Mouse (Mus musculus) forelimb bud, embryonic 11.5 days (tissue): ENCODE data around the gene Snx7.
A peak's percentile ranks its signal among the peaks of the same experiment; 100 is the strongest.

Source experiments
- DNase-seq: peaks from one replicate; pipeline ENCODE4 v3.0.0-alpha.2; 2012; ENCODE audit warnings: low read depth, low spot score

Snx7 gene

DNA sequence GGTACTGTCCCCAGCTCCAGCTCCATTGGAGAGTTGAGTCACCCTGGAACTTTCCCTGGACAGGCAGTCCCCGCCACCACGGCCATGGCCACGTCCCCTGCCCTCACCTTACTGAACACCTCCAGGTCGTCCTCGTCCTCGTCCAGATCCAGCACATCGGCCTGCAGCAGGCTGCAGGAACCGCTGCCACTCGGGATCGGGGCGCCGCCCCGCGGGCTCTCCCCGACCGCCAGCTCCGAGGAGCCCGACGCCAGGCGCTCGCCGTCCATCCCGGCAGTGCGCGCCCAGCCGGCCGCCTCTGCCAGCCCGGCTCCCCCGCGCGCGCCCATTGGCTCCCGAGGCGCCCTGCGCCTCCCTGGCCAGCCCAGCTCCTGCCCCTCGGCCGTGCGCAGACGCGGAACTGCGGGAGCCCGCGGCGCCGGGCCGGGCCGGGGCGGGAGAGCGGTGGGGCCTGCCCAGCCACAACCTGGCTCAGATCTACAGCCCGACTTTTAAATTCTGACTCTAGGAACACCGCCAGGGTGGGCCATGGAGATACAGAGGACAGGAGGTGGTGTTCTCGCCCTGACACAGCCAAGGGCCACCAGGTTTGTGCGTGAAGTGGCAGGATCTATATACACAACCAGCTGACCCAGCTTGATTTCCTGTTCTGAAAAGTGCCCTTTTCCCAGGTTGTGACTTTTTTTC is at the start of gene Snx7:
Gene Snx7, minus strand, starts transcription at position 300 of the 687 bp plus-strand sequence.
- peak; percentile 73 for DNase-seq

DNA sequence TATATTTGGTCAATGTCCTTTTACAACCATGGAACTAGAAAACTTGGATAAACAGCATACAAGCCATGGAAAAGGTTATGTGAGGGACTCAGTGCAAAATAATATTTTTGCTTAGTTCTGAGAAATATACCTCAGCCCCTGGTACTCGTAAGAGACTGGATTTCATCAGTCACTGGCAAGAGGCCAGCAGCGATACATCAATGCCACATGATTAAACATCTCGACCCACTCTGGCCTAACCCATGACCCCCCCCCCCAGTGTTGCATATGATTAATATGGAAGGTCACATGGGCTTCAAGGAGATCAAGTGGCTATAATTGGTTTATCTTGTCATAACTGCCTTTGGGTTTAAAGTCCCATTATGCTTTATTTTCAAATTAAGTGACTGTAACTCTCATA is 46.7 kb upstream of the Snx7 start:
- no peak for DNase-seq

DNA sequence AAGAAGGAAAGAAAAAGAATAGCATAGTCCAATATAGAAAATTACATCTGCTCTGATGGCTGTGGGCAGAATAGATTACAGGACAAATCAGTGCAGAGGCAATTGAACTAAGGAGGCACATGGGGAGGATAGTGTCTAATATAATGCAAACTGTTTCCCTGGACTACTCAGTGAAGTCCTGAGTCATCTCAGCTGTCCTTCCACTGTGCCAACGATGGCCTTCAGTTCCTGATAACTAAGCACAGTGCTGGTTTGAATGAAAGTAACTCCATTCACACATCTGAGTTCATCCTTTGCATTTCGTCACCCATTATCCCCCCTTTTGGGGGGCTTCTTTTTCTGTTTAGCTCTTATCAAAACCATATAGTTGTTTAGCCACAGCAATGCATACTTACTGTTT is 25.0 kb upstream of the Snx7 start:
- no peak for DNase-seq

DNA sequence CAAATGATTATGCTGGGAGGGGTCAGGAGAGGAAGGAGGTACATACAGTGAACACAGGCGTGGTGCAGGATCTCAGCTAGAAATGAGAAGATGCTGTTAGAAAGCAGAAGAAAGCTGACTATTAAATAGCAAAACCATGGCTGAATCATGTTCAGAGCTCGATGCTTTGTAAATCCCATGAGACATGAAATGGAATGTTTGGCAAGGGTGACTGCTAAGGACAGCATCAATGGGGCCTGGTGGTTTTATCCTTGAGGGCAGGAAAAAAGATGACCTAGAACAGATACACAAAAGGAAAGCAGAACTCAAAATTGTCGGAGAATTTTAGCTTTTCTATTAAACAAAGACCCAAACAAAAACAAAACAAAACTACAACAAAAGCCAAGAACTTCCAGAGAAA is 6.7 kb upstream of the Snx7 start:
- no peak for DNase-seq

DNA sequence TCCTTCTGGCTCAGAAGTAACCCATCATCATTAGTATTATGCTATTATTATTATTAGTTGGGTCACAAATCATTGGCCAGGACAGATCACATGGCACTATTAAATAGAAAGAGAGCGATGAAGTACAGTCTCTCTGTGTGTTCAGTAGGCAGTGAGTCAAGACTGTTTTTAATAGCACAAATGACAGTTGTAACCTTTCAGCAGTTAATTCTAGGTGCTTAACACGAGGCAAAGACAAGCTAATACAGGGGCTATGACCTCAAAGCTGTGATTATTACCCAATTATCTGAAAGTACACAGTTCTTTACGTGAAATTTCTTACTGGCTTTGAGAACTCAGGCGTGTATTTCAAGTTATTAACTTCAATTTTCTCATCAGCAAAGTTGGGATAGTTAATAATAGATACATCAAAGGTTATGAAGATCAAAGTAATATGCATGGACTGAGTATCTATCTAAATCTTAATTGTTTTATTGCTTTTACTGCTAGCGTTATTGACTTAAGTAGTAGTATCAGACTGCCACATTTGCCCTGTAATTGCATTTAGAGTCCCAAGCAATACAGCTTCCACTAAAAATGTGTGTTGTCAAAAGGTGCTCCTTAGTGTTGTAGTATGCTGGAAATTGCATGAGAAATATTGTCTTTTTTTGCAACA is 4.6 kb upstream of the Snx7 start:
- DNase-seq: no peak

DNA sequence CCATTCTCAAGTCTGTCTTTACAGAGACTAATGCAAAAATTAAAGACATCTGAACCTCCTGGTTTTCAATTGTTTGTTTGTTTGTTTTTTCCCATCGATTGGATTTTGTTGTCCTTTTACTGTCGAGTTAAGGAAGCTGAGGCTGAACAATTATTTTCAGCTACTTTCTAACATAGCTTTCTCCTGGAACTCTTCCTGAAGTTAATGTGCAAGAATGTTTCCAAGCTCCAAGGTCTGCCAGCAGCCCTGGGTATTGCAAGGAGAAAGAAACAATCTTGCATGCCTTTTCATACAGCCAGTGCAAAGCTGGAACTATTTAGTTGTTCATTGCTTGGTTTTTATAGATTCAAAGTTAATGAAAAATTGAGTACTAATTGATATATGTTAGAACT is 584 bp upstream of the Snx7 start:
- peak; percentile 1 for DNase-seq

DNA sequence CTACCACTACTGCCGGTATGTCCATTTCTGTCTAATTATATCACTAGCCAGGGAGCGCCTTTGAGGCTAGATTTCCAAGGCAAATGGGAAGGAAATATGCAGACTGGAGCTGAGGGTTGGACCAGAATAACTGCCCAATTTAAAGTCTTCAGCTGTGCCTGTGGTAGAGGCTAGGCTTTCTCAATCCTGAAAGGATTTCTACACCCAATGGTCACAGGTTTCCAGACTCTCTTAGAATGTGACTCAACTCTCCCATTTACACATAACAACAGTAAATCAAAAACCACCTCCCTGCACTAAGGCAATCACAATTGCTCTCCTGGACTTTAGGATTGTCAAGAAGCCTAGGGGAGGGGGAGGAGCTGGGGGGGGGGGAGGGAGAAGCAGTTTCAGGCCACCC is 645 bp downstream of the Snx7 start:
- DNase-seq: peak; percentile 1

DNA sequence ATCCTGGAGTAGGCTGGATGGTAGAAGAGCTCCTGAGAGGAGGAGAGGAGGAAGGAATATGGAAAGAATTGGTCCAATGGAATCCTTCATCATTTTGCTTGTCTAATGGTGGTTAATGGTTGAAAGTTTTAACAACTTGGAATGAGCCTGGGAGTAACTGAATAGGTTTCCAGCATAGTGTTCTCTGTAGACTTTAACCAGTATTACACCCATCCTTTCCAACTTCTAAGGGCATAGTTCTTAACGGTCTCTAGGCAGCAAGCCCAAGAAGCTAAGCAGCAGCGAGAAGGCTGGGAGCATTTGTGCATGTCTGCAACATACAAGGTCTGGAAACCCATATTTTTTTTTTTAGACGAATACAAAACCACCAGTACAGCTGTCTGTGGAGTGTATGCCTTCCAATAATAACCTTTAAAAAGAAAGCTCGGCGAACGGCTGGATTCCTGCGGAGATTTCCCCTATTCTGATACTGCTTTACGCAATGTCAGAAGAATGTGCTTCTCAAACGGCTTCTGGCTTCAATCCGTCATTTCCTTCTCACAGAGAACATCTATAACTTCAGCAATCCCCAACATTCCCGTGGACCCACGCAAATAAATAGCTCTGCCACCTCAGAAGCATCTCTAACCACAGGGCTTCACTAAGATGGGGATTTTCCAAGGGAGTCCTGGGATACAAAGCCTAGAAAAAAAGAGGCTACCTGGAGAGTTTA is 1.9 kb downstream of the Snx7 start:
- no peak for DNase-seq

DNA sequence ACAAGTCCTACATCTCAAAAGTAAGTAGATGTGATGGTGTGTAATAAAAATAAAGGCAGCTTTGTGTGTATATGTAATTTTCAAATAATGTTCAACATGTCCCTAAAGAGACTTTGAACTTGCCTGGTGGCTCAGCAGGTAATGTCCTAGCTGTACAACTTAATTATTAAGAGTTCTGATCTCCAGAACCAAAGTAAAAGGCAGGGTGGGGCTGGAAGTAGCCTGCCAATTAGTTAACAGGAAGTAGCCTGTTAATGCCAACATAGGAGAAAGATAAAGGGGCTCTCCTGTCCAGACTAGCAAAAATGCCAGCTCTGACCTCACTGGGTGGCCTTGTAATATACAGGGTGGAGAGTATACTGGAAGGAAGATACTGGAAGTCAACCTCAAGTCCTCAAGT is 3.1 kb downstream of the Snx7 start:
- DNase-seq: no peak

DNA sequence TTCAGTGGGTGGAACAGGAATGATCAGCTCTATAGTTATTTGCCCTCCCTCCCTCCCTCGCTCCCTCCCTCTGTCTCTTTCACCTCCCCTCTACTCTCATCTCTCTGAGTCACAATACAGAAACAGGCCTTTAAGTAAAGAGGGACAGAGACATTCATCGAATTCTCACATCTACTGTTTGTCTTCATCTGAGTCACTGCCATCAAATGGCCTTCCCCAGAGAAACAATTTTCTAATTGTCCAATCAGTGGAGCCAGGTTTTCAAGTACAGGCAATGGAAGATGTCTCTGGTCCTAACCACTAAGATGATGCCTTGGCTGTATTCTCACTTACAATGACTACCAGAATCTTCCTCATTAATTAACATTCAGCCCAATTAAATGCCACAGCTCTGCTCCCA is 5.8 kb downstream of the Snx7 start:
- no peak for DNase-seq

DNA sequence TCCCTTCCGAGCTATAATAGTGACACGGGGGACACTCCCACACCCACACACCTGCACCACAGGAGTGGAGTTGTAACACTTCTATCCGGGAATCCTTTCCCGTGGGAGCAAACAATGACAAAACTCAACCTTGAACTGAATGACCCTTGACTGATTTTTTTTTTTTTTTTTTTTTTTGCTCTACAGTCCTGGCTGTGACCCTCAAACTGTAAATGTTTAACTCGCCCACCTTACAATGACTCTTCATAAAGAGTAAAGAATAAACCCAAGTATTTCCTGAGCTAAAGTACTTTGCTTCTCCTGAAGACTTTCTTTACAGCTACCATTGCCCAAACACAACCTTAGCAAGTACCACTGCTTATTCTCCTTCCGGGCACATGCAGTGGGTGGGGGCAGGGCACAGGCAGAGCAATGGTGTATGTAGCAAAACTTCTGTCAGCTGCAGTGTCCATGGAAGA is 6.7 kb downstream of the Snx7 start:
- DNase-seq: no peak

DNA sequence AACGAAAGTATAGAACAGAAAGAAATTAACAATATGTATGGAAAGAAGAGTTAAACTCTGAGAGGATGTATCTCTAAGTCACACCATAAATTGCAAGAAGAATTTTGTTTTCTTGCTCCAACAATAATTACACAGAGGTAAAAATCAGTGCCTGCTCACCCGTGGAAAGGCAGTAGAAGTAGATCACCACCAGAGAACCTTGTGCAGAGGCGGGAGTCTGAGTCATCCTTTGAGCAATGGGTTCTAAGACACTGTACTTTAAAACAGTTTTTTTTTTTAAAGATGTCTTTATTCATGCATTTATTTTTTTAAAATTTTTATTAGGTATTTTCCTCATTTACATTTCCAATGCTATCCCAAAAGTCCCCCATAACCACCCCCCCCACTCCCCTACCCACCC is 9.7 kb downstream of the Snx7 start:
- no peak for DNase-seq

DNA sequence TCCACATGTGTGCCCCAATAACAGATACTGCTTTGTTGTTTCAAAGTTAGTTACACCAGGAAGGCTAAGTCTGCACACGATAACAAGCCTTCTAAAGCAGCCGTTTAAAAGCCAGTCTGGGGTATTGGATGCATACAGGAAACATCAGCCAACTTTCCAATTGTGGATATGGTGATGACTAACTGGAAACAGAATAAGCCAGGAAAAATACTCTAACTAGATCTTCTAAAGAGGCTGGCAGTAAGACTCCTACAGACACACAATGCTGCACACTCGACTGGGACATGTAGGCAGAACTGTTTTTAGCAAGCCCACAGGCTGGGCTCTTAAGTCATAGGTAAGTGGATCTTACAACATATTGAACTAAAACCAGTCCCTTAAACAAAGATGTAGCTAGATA is 15.0 kb downstream of the Snx7 start:
- DNase-seq: no peak

DNA sequence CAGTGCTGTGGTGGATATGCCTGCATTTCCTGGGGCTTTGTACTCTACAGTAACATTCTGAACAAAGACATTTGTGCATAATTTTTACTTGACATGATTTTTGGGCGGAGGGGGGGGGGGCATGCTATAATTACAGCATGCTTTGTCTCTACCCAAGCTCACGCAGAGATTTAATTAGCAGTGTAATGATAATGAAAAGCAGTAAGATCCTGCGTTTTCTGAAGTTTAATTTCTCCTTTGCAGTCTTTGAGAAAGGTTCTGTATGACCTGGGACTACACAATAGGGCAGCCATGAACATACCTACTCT is 16.7 kb downstream of the Snx7 start:
- DNase-seq: no peak

DNA sequence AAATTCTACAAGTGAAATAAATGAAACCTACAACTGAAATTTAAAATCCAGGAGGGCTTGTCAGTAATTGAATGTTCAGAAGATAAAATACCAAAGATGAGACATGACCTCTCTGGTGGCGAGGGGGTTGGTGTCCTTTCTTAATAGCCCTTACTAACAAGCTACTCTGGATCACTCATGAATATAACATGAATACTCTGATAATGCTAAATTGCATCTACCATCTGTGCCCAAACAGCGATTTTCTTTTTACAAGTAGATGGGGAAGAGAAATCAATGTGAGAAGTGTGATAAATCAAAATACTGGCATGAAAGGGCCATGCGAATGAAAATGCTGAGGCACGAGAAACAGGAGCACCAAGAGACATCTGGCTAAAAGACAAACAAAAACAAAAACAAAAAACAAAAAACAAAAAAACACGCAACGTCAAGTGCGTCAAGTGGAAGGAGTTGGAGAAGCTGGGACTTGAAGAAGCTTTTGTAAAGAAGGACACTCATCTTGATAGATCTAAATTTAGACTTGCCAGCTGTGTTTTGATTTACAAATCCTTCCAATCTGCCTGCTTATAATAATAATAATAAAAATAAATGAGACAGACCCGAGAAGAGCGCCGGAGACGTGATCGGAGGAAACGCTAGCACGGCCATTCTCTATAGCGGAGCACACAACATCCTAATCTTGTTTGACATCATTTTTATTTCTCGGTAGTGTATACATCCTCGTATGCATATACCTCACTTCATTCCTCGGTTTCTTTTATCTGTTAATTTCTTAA is 17.3 kb downstream of the Snx7 start:
- no peak for DNase-seq

DNA sequence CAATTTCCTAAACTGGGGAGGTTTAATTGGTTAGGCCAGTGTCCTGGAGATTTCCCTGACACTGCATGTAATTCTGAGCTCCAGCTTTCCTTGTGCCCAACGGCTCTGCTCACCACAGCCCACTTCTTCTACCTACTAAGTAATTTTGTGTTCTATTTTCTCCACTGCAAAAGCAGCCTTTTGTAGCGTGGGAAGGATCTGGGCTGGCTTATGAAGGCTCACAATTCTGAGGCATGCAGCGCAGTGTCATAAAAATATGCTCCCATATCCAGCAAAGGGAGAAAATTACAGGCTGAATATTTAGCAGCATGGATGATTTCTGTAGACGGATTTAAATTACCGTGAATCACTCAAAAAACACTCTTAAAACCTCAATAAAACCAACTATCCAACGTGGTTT is 19.9 kb downstream of the Snx7 start:
- DNase-seq: no peak

DNA sequence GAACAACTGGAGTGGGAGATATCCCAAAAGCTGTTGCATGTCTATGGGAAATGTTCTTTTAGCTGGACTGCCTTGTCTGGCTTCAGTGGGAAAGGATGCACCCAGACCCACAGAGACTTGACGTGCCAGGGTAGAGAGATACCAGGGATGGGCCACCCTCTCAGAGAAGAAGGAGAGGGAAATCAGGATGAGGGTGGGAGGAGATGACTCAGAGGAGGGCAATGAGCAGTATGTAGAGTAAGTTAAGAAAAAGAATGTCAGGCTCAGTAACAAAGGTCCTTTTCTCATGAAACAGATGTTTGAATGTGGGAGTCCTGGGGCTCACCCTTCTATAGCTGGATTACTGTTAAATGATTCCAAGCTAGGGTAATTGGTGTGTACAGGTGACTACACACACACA is 26.1 kb downstream of the Snx7 start:
- no peak for DNase-seq

DNA sequence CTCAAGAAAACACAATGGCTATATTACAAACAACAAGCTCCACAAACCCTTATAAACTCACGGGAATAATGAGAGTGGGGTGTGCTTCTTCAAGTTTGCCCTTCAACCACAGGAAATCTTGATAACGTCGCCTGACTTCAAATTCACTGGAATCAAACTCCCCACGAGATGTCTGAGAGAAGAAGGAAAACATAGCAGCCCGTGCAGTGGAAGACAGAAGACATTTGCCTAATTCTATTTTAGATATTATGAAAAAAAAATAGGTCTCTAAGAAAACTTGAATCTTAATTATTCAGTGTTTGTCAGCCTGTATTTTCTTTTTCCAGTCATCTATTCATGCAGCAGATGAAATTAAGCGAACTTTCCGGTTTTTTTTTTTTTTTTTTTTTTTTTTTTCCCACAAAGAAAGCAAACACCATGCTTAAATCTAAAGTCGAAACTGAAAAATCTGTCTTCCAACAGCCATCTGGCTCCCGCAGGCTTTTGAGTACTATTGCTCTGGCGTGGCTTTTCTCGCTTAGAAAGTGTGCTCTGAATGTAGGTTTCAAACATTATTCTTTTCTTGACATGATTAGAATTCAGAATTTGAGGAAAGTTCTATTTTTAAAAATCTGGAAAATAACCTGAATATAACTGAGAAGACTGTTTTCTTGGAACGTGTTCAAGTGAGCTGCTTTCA is 28.7 kb downstream of the Snx7 start:
- DNase-seq: no peak

DNA sequence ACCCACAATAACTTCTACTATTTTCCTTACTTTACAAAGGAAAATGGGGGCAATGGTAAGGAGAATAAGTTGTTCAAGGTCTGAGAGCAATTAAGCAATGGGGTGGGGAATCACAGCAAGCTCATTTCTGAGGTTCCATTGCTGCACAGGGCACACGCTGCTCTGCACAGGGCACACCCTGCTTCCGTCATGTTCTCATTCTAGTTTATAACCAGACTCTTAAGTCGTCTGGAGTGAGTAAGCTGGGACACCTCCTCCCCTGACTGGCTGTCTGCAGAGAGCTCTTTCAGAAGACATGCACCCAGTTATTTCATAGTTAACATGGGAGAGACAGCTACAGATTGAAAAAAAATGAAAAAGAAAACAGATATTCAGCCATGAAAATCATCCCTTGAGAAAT is 30.7 kb downstream of the Snx7 start:
- DNase-seq: no peak

DNA sequence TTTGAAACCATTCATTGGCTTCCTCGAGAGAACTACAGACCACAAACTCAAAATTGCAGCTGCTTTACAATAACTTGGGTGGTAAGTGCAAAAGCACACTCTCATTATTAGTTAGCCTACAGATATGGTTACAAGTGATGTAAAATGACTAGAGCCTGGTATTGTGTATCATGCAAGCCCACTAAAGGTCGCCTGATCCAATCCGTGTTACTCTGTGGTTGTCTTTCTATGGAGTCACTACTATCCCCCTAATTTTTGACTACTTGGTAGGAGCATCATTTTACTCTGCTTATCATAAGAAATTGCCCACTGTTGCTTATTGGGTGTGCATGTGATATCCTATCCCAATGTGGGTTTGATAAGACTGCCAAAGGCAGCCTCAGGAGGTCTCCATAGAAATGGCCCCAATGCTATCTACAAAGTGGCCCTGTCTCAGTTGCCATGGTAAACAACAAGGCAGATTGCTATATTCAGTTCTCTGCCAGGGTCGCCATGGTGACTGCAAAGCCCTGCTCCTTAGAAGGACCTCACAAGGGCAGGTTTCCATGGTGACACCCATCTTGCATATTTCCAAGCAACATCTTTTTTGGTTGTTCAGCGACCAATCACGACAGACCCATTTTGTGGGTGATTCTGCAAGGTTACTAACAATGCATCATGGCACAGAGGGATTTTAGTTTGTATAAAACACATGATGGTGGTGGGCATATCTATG is 42.1 kb downstream of the Snx7 start:
- DNase-seq: no peak

DNA sequence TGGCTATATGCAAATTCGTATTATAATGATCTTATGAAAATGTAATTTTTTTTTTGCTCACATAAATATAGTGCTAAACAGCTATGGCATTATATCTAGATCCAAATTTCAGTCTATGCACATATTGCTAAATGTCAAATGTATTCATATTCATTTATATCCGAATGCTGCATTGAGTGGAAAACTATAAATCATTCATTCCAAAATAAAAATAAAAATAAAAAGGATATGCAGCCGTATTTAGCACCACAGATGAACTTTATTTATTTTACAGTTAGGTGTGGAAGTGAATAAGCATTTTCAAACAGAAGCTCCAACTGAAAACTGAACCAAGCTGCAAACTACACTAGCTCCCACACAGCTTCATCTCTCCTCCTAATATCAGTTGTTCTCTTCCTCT is 45.5 kb downstream of the Snx7 start:
- DNase-seq: no peak
